Mouse (Mus musculus) small intestine, adult 2 months (tissue): ENCODE measurements around the gene Samd4b.

ENCODE experiments used
- CTCF ChIP-seq: fragments of 200-500 bp; IDR thresholded peaks from 2 replicates; pipeline ENCODE4 v1.5.1; 2012; ENCODE audit warnings: low read depth, mild to moderate bottlenecking, control low read depth, inconsistent platforms, low read length, moderate library complexity, mixed read lengths; ENCODE audit not compliant: insufficient replicate concordance, insufficient read length; ENCODE audit errors: extremely low read depth
- POLR2A ChIP-seq: fragments of 200-500 bp; IDR thresholded peaks from 2 replicates; pipeline ENCODE4 v1.6.1; 2012; ENCODE audit warnings: low read depth, mild to moderate bottlenecking, control low read depth, inconsistent platforms, low read length, moderate library complexity

- TF ChIP-seq POLR2A = no peak
- no peak for TF ChIP-seq CTCF
Observed at GRCm38 (mm10) chr7:28591862-28592261, 6.1 kb downstream of the Samd4b start.
